Comparison of ENCODE assay signal across 9 mouse cellular contexts in genomic region chr6:96116148-96116533, GRCm38 (mm10). TPM values are rescaled to one million over a fixed set of nuclear protein-coding genes. Genes with fewer than 3 reads are reported as not detected.
A peak's percentile ranks its signal among the peaks of the same experiment; 100 is the strongest.
DNase-seq lines count a peak whose midpoint lies in the region; ATAC-seq lines count a peak whose summit lies in the region.
"Had no signal": no experiment of that assay in that cellular context is flagged by ENCODE, and none has a peak within 500 bp of the region (broad histone marks: within the 10 kb centered on the region; RNA-seq: fewer than 3 reads in every experiment).

No protein-coding gene starts in this region.

- ATAC-seq in kidney, embryonic 14.5 days (ENCODE audit: low FRiP score, low TSS enrichment), result 0 out of 2 replicates have a peak, but pooled peaks have one; percentile 22
- ATAC-seq in hindbrain, embryonic 14.5 days (ENCODE audit: low FRiP score), result no peak
- no peak for ATAC-seq in midbrain, embryonic 13.5 days

- peak overlapping the region; percentile 75 for H3K4me2 ChIP-seq in kidney, embryonic 14.5 days (replicated peaks; ENCODE audit: low read depth, low read length)
- peak overlapping the region; percentile 92 for H3K4me2 ChIP-seq in hindbrain, embryonic 14.5 days (replicated peaks)
- H3K4me2 ChIP-seq in midbrain, embryonic 13.5 days (replicated peaks), result peak overlapping the region; percentile 92

- H3K36me3 ChIP-seq in kidney, embryonic 14.5 days (ENCODE audit: control insufficient read depth, insufficient read depth, low read length), result no peaks in the 10 kb centered on the region
- no peaks in the 10 kb centered on the region for H3K36me3 ChIP-seq in hindbrain, embryonic 14.5 days (replicated peaks; ENCODE audit: control insufficient read depth, insufficient read depth)
- no peaks in the 10 kb centered on the region for H3K36me3 ChIP-seq in midbrain, embryonic 13.5 days

- WGBS in kidney, embryonic 14.5 days, result 9% methylated on average over 6 of the region's 6 CpGs
- WGBS in hindbrain, embryonic 14.5 days, result 15% methylated on average over 6 of the region's 6 CpGs
- 9% methylated on average over 6 of the region's 6 CpGs for WGBS in midbrain, embryonic 13.5 days

- H3K4me1 ChIP-seq in kidney, embryonic 14.5 days (ENCODE audit: control insufficient read depth, insufficient read depth, low read length), result peaks cover 5% of the 10 kb centered on the region; the same call in 1 of the 2 replicates
- H3K4me1 ChIP-seq in brown adipose tissue, adult 24 weeks (ENCODE audit: control insufficient read depth, insufficient read depth, insufficient read length, low read length), result no peaks in the 10 kb centered on the region
- peaks cover 35% of the 10 kb centered on the region for H3K4me1 ChIP-seq in hindbrain, embryonic 14.5 days (replicated peaks; ENCODE audit: control insufficient read depth, insufficient read depth, low read length)
- peaks cover 39% of the 10 kb centered on the region for H3K4me1 ChIP-seq in midbrain, embryonic 13.5 days (replicated peaks)

- DNase-seq in kidney, adult 8-10 months, result no peak
- peak; percentile 36 for DNase-seq in hindbrain, embryonic 14.5 days (ENCODE audit: low spot score)
- no peak for DNase-seq in right cerebral cortex, postnatal 25 days
- DNase-seq in testis, postnatal 14 days (ENCODE audit: low spot score), result no peak
- no peak for DNase-seq in gastrocnemius, postnatal 10 days
- DNase-seq: thymus, adult 2 months had no signal

- H3K9me3 ChIP-seq in kidney, embryonic 14.5 days (ENCODE audit: control insufficient read depth, low read length), result no peaks in the 10 kb centered on the region
- H3K9me3 ChIP-seq in hindbrain, embryonic 14.5 days (ENCODE audit: control insufficient read depth, low read length), result no peaks in the 10 kb centered on the region
- H3K9me3 ChIP-seq in midbrain, embryonic 13.5 days, result no peaks in the 10 kb centered on the region

- H3K27me3 ChIP-seq in kidney, embryonic 14.5 days (ENCODE audit: control insufficient read depth, insufficient read depth, low read length), result no peaks in the 10 kb centered on the region
- no peaks in the 10 kb centered on the region for H3K27me3 ChIP-seq in hindbrain, embryonic 14.5 days (ENCODE audit: control insufficient read depth, insufficient read depth, low read length)
- H3K27me3 ChIP-seq in midbrain, embryonic 13.5 days, result peaks cover 4% of the 10 kb centered on the region; the same call in 1 of the 2 replicates

- H3K27ac ChIP-seq in kidney, embryonic 14.5 days (ENCODE audit: low read depth, low read length), result no peak overlapping the region; the same call in 1 of the 2 replicates
- no peak overlapping the region for H3K27ac ChIP-seq in brown adipose tissue, adult 24 weeks (replicated peaks; ENCODE audit: low read depth, low read length)
- peak overlapping the region; percentile 72; the same call in 1 of the 2 replicates for H3K27ac ChIP-seq in hindbrain, embryonic 14.5 days
- H3K27ac ChIP-seq in midbrain, embryonic 13.5 days, result no peak overlapping the region

- peak overlapping the region; percentile 61 for H3K4me3 ChIP-seq in kidney, embryonic 14.5 days (ENCODE audit: low read length)
- H3K4me3 ChIP-seq in brown adipose tissue, adult 24 weeks (ENCODE audit: insufficient read depth, low read depth, low read length), result peak overlapping the region; percentile 66
- H3K4me3 ChIP-seq in hindbrain, embryonic 14.5 days (replicated peaks; ENCODE audit: low read length), result peak overlapping the region; percentile 51
- H3K4me3 ChIP-seq in midbrain, embryonic 13.5 days (replicated peaks), result peak overlapping the region; percentile 61

- peak overlapping the region; percentile 75; the same call in 1 of the 2 replicates for H3K9ac ChIP-seq in kidney, embryonic 14.5 days (ENCODE audit: low read depth, low read length)
- peak overlapping the region; percentile 82 for H3K9ac ChIP-seq in hindbrain, embryonic 14.5 days
- peak overlapping the region; percentile 78 for H3K9ac ChIP-seq in midbrain, embryonic 13.5 days (replicated peaks)

RNA-seq across cellular contexts. Expression of gene Fam19a1, which starts 3.2 kb away (rescaled TPM):
- polyA plus RNA-seq in kidney, embryonic 14.5 days (2014; fragmentation: Nextera tagmentation; extraction: Ambion mirVana), result 6.2 and 7.5 TPM in 2 replicates
- 0.79 and 0.99 TPM in 2 replicates for polyA plus RNA-seq in brown adipose tissue, adult 24 weeks (2012; ENCODE audit: insufficient read depth, insufficient read length, missing spikeins)
- polyA plus RNA-seq in hindbrain, embryonic 14.5 days (2014; fragmentation: Nextera tagmentation; extraction: Ambion mirVana), result 21.2 and 22.8 TPM in 2 replicates
- 11.7 and 13.4 TPM in 2 replicates for polyA plus RNA-seq in midbrain, embryonic 13.5 days (2015; fragmentation: Nextera tagmentation; extraction: Ambion mirVana)
- under 1 TPM; 0.09 to 0.11 TPM for total RNA-seq in gastrocnemius, postnatal 10 days (2021)

RNA-seq across cellular contexts. Expression of gene 1700123L14Rik, which starts 49.9 kb away (rescaled TPM):
- not detected in 2 replicates for polyA plus RNA-seq in kidney, embryonic 14.5 days (2014; fragmentation: Nextera tagmentation; extraction: Ambion mirVana)
- polyA plus RNA-seq in brown adipose tissue, adult 24 weeks (2012; ENCODE audit: insufficient read depth, insufficient read length, missing spikeins), result not detected in 2 replicates
- polyA plus RNA-seq in hindbrain, embryonic 14.5 days (2014; fragmentation: Nextera tagmentation; extraction: Ambion mirVana), result 0.17 TPM in 1 of 2 replicates, not detected in the other
- polyA plus RNA-seq in midbrain, embryonic 13.5 days (2015; fragmentation: Nextera tagmentation; extraction: Ambion mirVana), result not detected in 2 replicates
- not detected for total RNA-seq in gastrocnemius, postnatal 10 days (2021)
